8 mouse cellular contexts compared by ENCODE assay signal in the genomic region with DNA sequence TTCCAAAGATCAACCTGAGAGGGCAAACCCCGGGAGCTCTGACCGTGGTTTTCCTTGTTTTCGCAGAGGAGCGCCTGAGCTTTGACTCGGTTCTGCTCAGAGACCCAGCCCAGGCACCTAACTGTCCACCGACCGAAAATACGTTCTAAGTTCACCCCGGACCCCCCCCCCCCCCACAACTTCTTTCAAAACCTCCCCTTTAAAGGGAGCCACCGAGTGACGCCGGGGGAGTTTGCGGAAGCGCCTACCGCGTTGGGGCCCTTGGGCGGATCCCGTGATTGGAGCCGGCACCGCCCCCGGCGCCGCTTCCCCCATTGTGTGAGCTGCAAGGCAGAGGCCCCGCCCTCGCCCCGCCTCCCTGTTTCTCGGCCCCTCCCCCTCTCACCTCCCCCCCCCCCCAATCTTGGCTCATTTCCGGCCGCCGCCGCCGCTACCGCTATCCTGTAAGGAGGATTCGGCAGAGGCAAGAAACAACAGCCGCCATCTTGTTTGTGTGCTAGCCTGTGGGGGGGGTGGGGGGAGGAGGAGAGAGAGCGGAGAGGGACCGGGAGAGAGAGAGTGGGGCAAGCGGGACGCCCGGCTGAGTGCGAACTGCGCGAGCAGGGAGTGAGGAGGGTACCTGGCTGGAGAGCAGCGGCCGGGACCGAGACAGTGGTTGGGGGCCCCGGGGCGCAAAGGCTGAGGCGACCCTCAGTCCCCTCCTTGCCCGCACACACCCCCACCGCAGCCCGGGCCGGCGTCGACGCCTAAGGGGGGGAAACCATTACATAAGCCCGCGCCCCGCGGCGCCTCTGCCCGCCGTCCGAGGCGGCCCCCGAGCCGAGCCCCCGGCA. TPM values are rescaled to one million over a fixed set of nuclear protein-coding genes. Genes with fewer than 3 reads are reported as not detected.
A peak's percentile ranks its signal among the peaks of the same experiment; 100 is the strongest.
DNase-seq lines count a peak whose midpoint lies in the region; ATAC-seq and TF ChIP-seq lines count a peak whose summit lies in the region.

Ep300 (plus strand) TSS at position 439 of the 833 bp plus-strand sequence.

- peak; percentile 54; the same call in 1 of the 2 replicates for TF ChIP-seq POLR2A in testis, adult 2 months (IDR thresholded peaks at IDR 0.05; ENCODE audit: control insufficient read depth, low read depth, low read length)

- no peaks in the 10 kb centered on the region for H3K9me3 ChIP-seq in E14TG2a.4 (ENCODE audit: low read length)
- H3K9me3 ChIP-seq in forebrain, embryonic 12.5 days = no peaks in the 10 kb centered on the region
- no peaks in the 10 kb centered on the region for H3K9me3 ChIP-seq in heart, postnatal 0 days (replicated peaks; ENCODE audit: control insufficient read depth, low read length)
- no peaks in the 10 kb centered on the region for H3K9me3 ChIP-seq in liver, embryonic 16.5 days (replicated peaks; ENCODE audit: control insufficient read depth, low read length)
- no peaks in the 10 kb centered on the region for H3K9me3 ChIP-seq in neural tube, embryonic 13.5 days

- DNase-seq in c-Kit-positive CD71-positive TER-119-positive erythroid progenitor cells, embryonic 14.5 days (ENCODE audit: low spot score) = peak; percentile 93
- DNase-seq in heart, postnatal 0 days (ENCODE audit: low spot score) = peak; percentile 97
- DNase-seq in kidney, postnatal 4 days = peak; percentile 97 to 99

- TF ChIP-seq CTCF in E14TG2a.4 (conservative IDR thresholded peaks at IDR 0.05; ENCODE audit: low read length) = no peak
- no peak for TF ChIP-seq CTCF in heart, postnatal 0 days (IDR thresholded peaks at IDR 0.05; ENCODE audit: low read depth)
- TF ChIP-seq CTCF in testis, adult 2 months (IDR thresholded peaks at IDR 0.05; ENCODE audit: control insufficient read depth, insufficient read depth, insufficient replicate concordance, low read depth, low read length) = no peak

- peak; percentile 93 for ATAC-seq in forebrain, embryonic 12.5 days (ENCODE audit: low FRiP score)
- peak; percentile 94 for ATAC-seq in heart, postnatal 0 days (ENCODE audit: insufficient read depth, low read depth)
- ATAC-seq in liver, embryonic 16.5 days (ENCODE audit: low read depth) = peak; percentile 89
- peak; percentile 93 for ATAC-seq in neural tube, embryonic 13.5 days (ENCODE audit: low read depth)

- H3K27ac ChIP-seq in forebrain, embryonic 12.5 days = peak within 1 kb of the TSS; percentile 100
- peak within 1 kb of the TSS; percentile 100 for H3K27ac ChIP-seq in heart, postnatal 0 days (ENCODE audit: low read depth)
- H3K27ac ChIP-seq in liver, embryonic 16.5 days (ENCODE audit: low read length) = peak within 1 kb of the TSS; percentile 98
- peak within 1 kb of the TSS; percentile 100 for H3K27ac ChIP-seq in neural tube, embryonic 13.5 days (replicated peaks)
- H3K27ac ChIP-seq in testis, adult 2 months (ENCODE audit: control insufficient read depth, insufficient read depth, low read depth, low read length) = peak within 1 kb of the TSS; percentile 100

- H3K4me3 ChIP-seq in E14TG2a.4 (replicated peaks; ENCODE audit: low read length) = peak within 1 kb of the TSS; percentile 95
- H3K4me3 ChIP-seq in forebrain, embryonic 12.5 days (replicated peaks) = peak within 1 kb of the TSS; percentile 98
- peak within 1 kb of the TSS; percentile 90 for H3K4me3 ChIP-seq in heart, postnatal 0 days (ENCODE audit: low read depth, low read length)
- H3K4me3 ChIP-seq in liver, embryonic 16.5 days (ENCODE audit: low read depth, low read length) = peak within 1 kb of the TSS; percentile 93
- H3K4me3 ChIP-seq in neural tube, embryonic 13.5 days = peak within 1 kb of the TSS; percentile 95
- peak within 1 kb of the TSS; percentile 99 for H3K4me3 ChIP-seq in testis, adult 2 months (ENCODE audit: control insufficient read depth, low read depth, low read length)

- peaks cover 46% of the 10 kb centered on the region for H3K4me1 ChIP-seq in E14TG2a.4 (replicated peaks; ENCODE audit: low read depth, low read length)
- H3K4me1 ChIP-seq in forebrain, embryonic 12.5 days = peaks cover 28% of the 10 kb centered on the region
- peaks cover 19% of the 10 kb centered on the region for H3K4me1 ChIP-seq in heart, postnatal 0 days (ENCODE audit: control insufficient read depth, insufficient read depth)
- peaks cover 17% of the 10 kb centered on the region for H3K4me1 ChIP-seq in liver, embryonic 16.5 days (ENCODE audit: control insufficient read depth, low read depth, low read length)
- peaks cover 35% of the 10 kb centered on the region for H3K4me1 ChIP-seq in neural tube, embryonic 13.5 days (replicated peaks)
- H3K4me1 ChIP-seq in testis, adult 2 months (ENCODE audit: control insufficient read depth, insufficient read depth, low read length) = no peaks in the 10 kb centered on the region

- WGBS in forebrain, embryonic 12.5 days = under 1% methylated on average over 55 of the region's 68 CpGs
- WGBS in heart, postnatal 0 days = under 1% methylated on average over 46 of the region's 68 CpGs
- under 1% methylated on average over 63 of the region's 68 CpGs for WGBS in liver, embryonic 16.5 days (ENCODE audit: insufficient replicate concordance)
- under 1% methylated on average over 68 of the region's 68 CpGs for WGBS in neural tube, embryonic 13.5 days

- peak within 1 kb of the TSS; percentile 70 for H3K4me2 ChIP-seq in forebrain, embryonic 12.5 days
- H3K4me2 ChIP-seq in heart, postnatal 0 days (ENCODE audit: low read depth, low read length) = peak within 1 kb of the TSS; percentile 88
- H3K4me2 ChIP-seq in liver, embryonic 16.5 days (ENCODE audit: low read depth, low read length) = peak within 1 kb of the TSS; percentile 68
- H3K4me2 ChIP-seq in neural tube, embryonic 13.5 days = peak within 1 kb of the TSS; percentile 94

- peak within 1 kb of the TSS; percentile 100 for H3K9ac ChIP-seq in forebrain, embryonic 12.5 days
- H3K9ac ChIP-seq in heart, postnatal 0 days (replicated peaks; ENCODE audit: low read depth, low read length) = peak within 1 kb of the TSS; percentile 100
- H3K9ac ChIP-seq in liver, embryonic 16.5 days (ENCODE audit: low read depth, low read length) = peak within 1 kb of the TSS; percentile 100
- H3K9ac ChIP-seq in neural tube, embryonic 13.5 days = peak within 1 kb of the TSS; percentile 100

- TF ChIP-seq EP300 in heart, postnatal 0 days (IDR thresholded peaks at IDR 0.05; ENCODE audit: low read depth) = peak; percentile 28; the same call in 1 of the 2 replicates

- H3K36me3 ChIP-seq in E14TG2a.4 (ENCODE audit: insufficient read depth, low read length) = peaks cover 25% of the 10 kb centered on the region
- no peaks in the 10 kb centered on the region; the same call in 1 of the 2 replicates for H3K36me3 ChIP-seq in forebrain, embryonic 12.5 days (replicated peaks)
- H3K36me3 ChIP-seq in heart, postnatal 0 days (replicated peaks; ENCODE audit: control insufficient read depth, insufficient read depth, low read length) = 0 out of 2 replicates have a peak, but pooled peaks cover 4% of the 10 kb centered on the region
- no peaks in the 10 kb centered on the region for H3K36me3 ChIP-seq in liver, embryonic 16.5 days (ENCODE audit: control insufficient read depth, insufficient read depth)
- H3K36me3 ChIP-seq in neural tube, embryonic 13.5 days = peaks cover 9% of the 10 kb centered on the region; the same call in 1 of the 2 replicates
- no peaks in the 10 kb centered on the region for H3K36me3 ChIP-seq in testis, adult 2 months (ENCODE audit: control insufficient read depth, insufficient read depth, low read length)

- no peaks in the 10 kb centered on the region for H3K27me3 ChIP-seq in E14TG2a.4 (ENCODE audit: insufficient read depth, low read length)
- no peaks in the 10 kb centered on the region for H3K27me3 ChIP-seq in forebrain, embryonic 12.5 days
- no peaks in the 10 kb centered on the region for H3K27me3 ChIP-seq in heart, postnatal 0 days (ENCODE audit: control insufficient read depth, insufficient read depth, low read length)
- no peaks in the 10 kb centered on the region for H3K27me3 ChIP-seq in liver, embryonic 16.5 days (ENCODE audit: control insufficient read depth, insufficient read depth, low read depth, low read length)
- H3K27me3 ChIP-seq in neural tube, embryonic 13.5 days = no peaks in the 10 kb centered on the region
- no peaks in the 10 kb centered on the region for H3K27me3 ChIP-seq in testis, adult 2 months (ENCODE audit: control insufficient read depth, insufficient read depth, low read length)

RNA-seq across cellular contexts. Expression of gene Ep300, which starts in this region (rescaled TPM):
- 26.0 and 27.2 TPM in 2 replicates for polyA plus RNA-seq in forebrain, embryonic 12.5 days (2016; fragmentation: Nextera tagmentation; extraction: Ambion mirVana)
- 24.3 and 38.5 TPM in 2 replicates for total RNA-seq in heart, postnatal 0 days (2014; rRNA removed; ENCODE audit: low replicate concordance)
- polyA plus RNA-seq in heart, postnatal 0 days (2015; fragmentation: Nextera tagmentation; extraction: Ambion mirVana) = 4.0 and 5.6 TPM in 2 replicates
- polyA plus RNA-seq in liver, embryonic 16.5 days (2015; fragmentation: Nextera tagmentation; extraction: Ambion mirVana) = 5.8 and 7.3 TPM in 2 replicates
- 23.1 and 24.1 TPM in 2 replicates for polyA plus RNA-seq in neural tube, embryonic 13.5 days (2015; fragmentation: Nextera tagmentation; extraction: Ambion mirVana)
- 22.0 and 25.7 TPM in 2 replicates for polyA plus RNA-seq in testis, adult 2 months (2012; rRNA removed)

Comparison
In these comparisons a context has a peak if more than half of its experiments do, and no peak if none do; other contexts are left out.
1. Peak in every context shown above with its lines: DNase-seq, ATAC-seq, H3K4me3 ChIP-seq and H3K27ac ChIP-seq.